Mouse (Mus musculus) midbrain, embryonic 15.5 days (tissue): ENCODE data around the gene Arpc5. TPM values are rescaled to one million over a fixed set of nuclear protein-coding genes. Genes with fewer than 3 reads are reported as not detected.

Source experiments
- ATAC-seq: fragments of 200-750 bp; cut with Nextera tagmentation; replicated peaks from 2 replicates; pipeline ENCODE4 v1.8.0; 2017; ENCODE audit warnings: moderate TSS enrichment
- H3K27ac ChIP-seq: fragments of 300-500 bp; sonication (generic); 2 replicates; pipeline ENCODE4 v1.5.1; 2015; ENCODE audit warnings: mild to moderate bottlenecking, inconsistent platforms
- H3K27me3 ChIP-seq: fragments of 300-500 bp; sonication (generic); replicated peaks from 2 replicates; pipeline ENCODE4 v1.6.1; 2015; ENCODE audit warnings: inconsistent platforms
- H3K36me3 ChIP-seq: fragments of 300-500 bp; sonication (generic); replicated peaks from 2 replicates; pipeline ENCODE4 v1.6.1; 2015; ENCODE audit warnings: inconsistent platforms
- H3K4me1 ChIP-seq: fragments of 300-500 bp; sonication (generic); 2 replicates; pipeline ENCODE4 v1.6.1; 2015; ENCODE audit warnings: inconsistent platforms
- H3K4me2 ChIP-seq: fragments of 300-500 bp; sonication (generic); 2 replicates; pipeline ENCODE4 v1.6.1; 2015; ENCODE audit warnings: inconsistent platforms, mild to moderate bottlenecking, moderate library complexity
- H3K4me3 ChIP-seq: fragments of 300-500 bp; sonication (generic); 2 replicates; pipeline ENCODE4 v1.5.1; 2015; ENCODE audit warnings: mild to moderate bottlenecking, inconsistent platforms
- H3K9ac ChIP-seq: fragments of 300-500 bp; sonication (generic); 2 replicates; pipeline ENCODE4 v1.6.1; 2015; ENCODE audit warnings: mild to moderate bottlenecking, inconsistent platforms
- H3K9me3 ChIP-seq: fragments of 300-500 bp; sonication (generic); 2 replicates; pipeline ENCODE4 v1.6.1; 2016; ENCODE audit warnings: inconsistent platforms
- WGBS: fragments of 180-500 bp; shearing (Covaris S2); methylation state at CpG from one replicate; pipeline ENCODE4 v1.1.7; 2015; ENCODE audit warnings: mixed read lengths; 5-methylcytosine and 5-hydroxymethylcytosine counted together
- polyA plus RNA-seq: library from polyadenylated mRNA; unstranded; fragments of >200 nt; fragmentation: Nextera tagmentation; extraction: Ambion mirVana; gene quantifications from 2 replicates; pipeline ENCODE4 v1.2.1, GENCODE M21; 2015

Gene Arpc5
- polyA plus RNA-seq: 333 and 344 TPM in 2 replicates

GRCm38 (mm10) chr1:152766032-152766772, at the start of gene Arpc5, which contains the start of gene Rgl1:
Gene Arpc5 (plus strand): TSS chr1:152766542.
Gene Rgl1 (minus strand): TSS chr1:152766351.
- H3K4me2 ChIP-seq: peak within 1 kb of the TSS; percentile 90
- no peaks in the 10 kb centered on the region for H3K27me3 ChIP-seq
- no peaks in the 10 kb centered on the region for H3K9me3 ChIP-seq
- peak within 1 kb of the TSS; percentile 80 for H3K4me3 ChIP-seq
- ATAC-seq: peak; percentile 97
- under 1% methylated on average over 86 of the region's 86 CpGs for WGBS
- peak within 1 kb of the TSS; percentile 85 for H3K9ac ChIP-seq
- peaks cover 11% of the 10 kb centered on the region for H3K36me3 ChIP-seq
- H3K4me1 ChIP-seq: peaks cover 17% of the 10 kb centered on the region
- H3K27ac ChIP-seq: peak within 1 kb of the TSS; percentile 85

GRCm38 (mm10) chr1:152717329-152717728, 49.0 kb upstream of the Arpc5 start:
- Histone ChIP-seq H3K36me3 (no peaks in the 10 kb centered on the region), H3K9me3 (no peaks in the 10 kb centered on the region), H3K4me3 (no peak overlapping the region), H3K4me2 (no peak overlapping the region), H3K27ac (no peak overlapping the region), H3K9ac (no peak overlapping the region), H3K27me3 (no peaks in the 10 kb centered on the region), H3K4me1 (no peaks in the 10 kb centered on the region)
- WGBS: 89% methylated on average over 1 of the region's 1 CpGs
- no peak for ATAC-seq

DNA sequence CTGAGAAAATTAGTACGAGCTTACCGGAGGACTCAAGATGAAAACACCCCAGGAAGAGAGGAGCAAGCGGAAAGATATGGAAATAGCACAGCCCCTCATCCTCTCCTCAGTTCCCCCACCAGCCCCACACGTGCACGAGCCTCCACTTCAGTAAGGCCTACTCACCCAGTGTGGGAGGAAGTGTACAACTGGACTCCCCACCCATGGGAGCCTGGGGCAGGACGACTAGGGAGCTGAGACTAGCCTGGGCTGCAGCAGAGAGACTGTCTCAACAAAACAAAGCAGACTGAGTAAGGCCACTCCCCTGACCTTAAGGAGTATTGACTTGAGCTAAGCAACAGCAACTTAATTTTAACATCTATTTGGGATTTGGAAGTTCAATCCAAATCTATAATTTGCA, 48.1 kb upstream of the Arpc5 start:
- ATAC-seq: no peak

DNA sequence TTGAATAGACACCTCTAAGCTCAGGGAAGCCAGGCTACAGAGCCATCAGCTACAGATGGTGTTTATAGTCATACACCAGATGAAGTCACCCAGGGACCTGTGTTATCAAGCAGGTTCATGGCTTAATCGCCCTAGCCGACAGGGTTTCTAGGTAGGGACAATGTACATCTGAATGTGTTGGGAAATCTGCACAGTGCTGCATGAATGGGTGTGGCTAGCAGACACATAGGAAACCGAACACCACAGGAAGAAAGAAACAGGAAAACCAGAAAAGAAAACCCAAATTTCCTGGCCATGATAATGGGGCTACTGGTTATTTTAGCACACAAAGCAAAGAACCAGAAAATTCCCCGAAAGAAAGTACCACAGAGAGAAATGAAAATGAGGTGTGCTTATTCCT, 45.4 kb upstream of the Arpc5 start:
- ATAC-seq: no peak
- WGBS: 81% methylated on average over 4 of the region's 4 CpGs
- H3K9me3 ChIP-seq: no peaks in the 10 kb centered on the region
- H3K4me3 ChIP-seq: no peak overlapping the region
- H3K27me3 ChIP-seq: no peaks in the 10 kb centered on the region
- H3K36me3 ChIP-seq: no peaks in the 10 kb centered on the region
- H3K27ac ChIP-seq: no peak overlapping the region
- H3K4me1 ChIP-seq: no peaks in the 10 kb centered on the region
- H3K4me2 ChIP-seq: no peak overlapping the region
- no peak overlapping the region for H3K9ac ChIP-seq

More for the DNA sequence above, 48.1 kb upstream of the Arpc5 start:
- H3K4me1 ChIP-seq: no peaks in the 10 kb centered on the region
- H3K4me3 ChIP-seq: no peak overlapping the region
- no peak overlapping the region for H3K9ac ChIP-seq
- 66% methylated on average over 6 of the region's 6 CpGs for WGBS
- H3K4me2 ChIP-seq: no peak overlapping the region
- H3K9me3 ChIP-seq: no peaks in the 10 kb centered on the region
- no peaks in the 10 kb centered on the region for H3K36me3 ChIP-seq
- H3K27ac ChIP-seq: no peak overlapping the region
- H3K27me3 ChIP-seq: no peaks in the 10 kb centered on the region

GRCm38 (mm10) chr1:152721535-152722198, 44.7 kb upstream of the Arpc5 start:
- 81% methylated on average over 11 of the region's 11 CpGs for WGBS
- no peak overlapping the region for H3K9ac ChIP-seq
- no peak overlapping the region for H3K27ac ChIP-seq
- H3K36me3 ChIP-seq: no peaks in the 10 kb centered on the region
- H3K4me3 ChIP-seq: no peak overlapping the region
- no peaks in the 10 kb centered on the region for H3K4me1 ChIP-seq
- no peaks in the 10 kb centered on the region for H3K27me3 ChIP-seq
- no peaks in the 10 kb centered on the region for H3K9me3 ChIP-seq
- no peak for ATAC-seq
- H3K4me2 ChIP-seq: no peak overlapping the region

GRCm38 (mm10) chr1:152724286-152724685, 42.1 kb upstream of the Arpc5 start:
- no peak for ATAC-seq
- Histone ChIP-seq H3K4me2 (no peak overlapping the region), H3K27me3 (no peaks in the 10 kb centered on the region)

DNA sequence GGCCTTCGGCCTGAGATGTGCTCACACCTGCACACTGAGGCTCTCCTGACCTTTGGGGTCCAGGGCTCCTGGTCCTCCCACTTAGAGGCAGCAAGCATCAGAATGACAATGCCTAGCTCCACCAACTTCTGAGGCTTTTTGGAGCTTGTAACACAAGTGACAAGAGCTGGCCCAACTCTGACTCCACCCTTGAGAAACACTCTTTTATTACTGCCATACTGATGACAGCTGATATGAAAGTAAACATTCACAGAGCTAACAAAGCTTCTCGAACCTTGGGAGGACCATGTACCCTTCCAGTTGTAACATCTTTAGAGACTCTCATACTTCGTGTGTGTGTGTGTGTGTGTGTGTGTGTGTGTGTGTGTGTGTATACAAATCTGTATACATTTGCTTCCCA, 40.2 kb upstream of the Arpc5 start:
- WGBS: 79% methylated on average over 3 of the region's 3 CpGs
- no peaks in the 10 kb centered on the region for H3K9me3 ChIP-seq
- H3K27me3 ChIP-seq: no peaks in the 10 kb centered on the region
- no peak overlapping the region for H3K4me3 ChIP-seq
- H3K4me2 ChIP-seq: no peak overlapping the region
- no peak overlapping the region for H3K27ac ChIP-seq
- no peaks in the 10 kb centered on the region for H3K4me1 ChIP-seq
- ATAC-seq: no peak
- no peak overlapping the region for H3K9ac ChIP-seq
- no peaks in the 10 kb centered on the region for H3K36me3 ChIP-seq

More at GRCm38 (mm10) chr1:152724286-152724685, 42.1 kb upstream of the Arpc5 start:
- Histone ChIP-seq H3K27ac (no peak overlapping the region), H3K9me3 (no peaks in the 10 kb centered on the region), H3K4me1 (no peaks in the 10 kb centered on the region), H3K36me3 (no peaks in the 10 kb centered on the region), H3K4me3 (no peak overlapping the region), H3K9ac (no peak overlapping the region)

GRCm38 (mm10) chr1:152727604-152728236, 38.6 kb upstream of the Arpc5 start:
- Histone ChIP-seq H3K9me3 (no peaks in the 10 kb centered on the region), H3K4me1 (no peaks in the 10 kb centered on the region), H3K4me3 (no peak overlapping the region), H3K27ac (no peak overlapping the region), H3K4me2 (no peak overlapping the region), H3K27me3 (no peaks in the 10 kb centered on the region), H3K9ac (no peak overlapping the region), H3K36me3 (no peaks in the 10 kb centered on the region)
- whole genome bisulfite sequencing: 73% methylated on average over 4 of the region's 5 CpGs
- no peak for ATAC-seq

DNA sequence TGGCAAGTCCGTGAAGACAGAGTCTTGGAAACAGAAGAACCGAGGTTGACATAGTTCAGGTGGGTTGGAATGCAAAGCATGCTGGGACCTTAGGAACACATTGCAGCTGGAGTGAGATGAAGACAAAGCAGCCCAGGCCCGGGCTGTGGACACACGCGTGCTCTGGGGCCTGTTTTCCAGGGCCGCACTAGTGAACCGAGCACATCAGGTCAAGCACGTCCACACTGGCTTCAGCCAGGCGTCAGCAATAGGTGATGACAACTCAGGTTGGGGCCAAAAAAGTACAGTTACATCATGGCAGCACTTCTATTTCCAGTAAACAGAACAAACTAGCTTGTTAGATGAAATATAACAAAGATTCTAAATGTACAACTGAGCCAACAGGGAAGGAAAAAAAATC, 27.5 kb upstream of the Arpc5 start:
- H3K4me3 ChIP-seq: no peak overlapping the region
- no peaks in the 10 kb centered on the region for H3K36me3 ChIP-seq
- no peaks in the 10 kb centered on the region for H3K9me3 ChIP-seq
- H3K27ac ChIP-seq: no peak overlapping the region
- no peaks in the 10 kb centered on the region for H3K27me3 ChIP-seq
- no peak overlapping the region for H3K9ac ChIP-seq
- H3K4me1 ChIP-seq: no peaks in the 10 kb centered on the region
- ATAC-seq: no peak
- 96% methylated on average over 9 of the region's 9 CpGs for WGBS
- no peak overlapping the region for H3K4me2 ChIP-seq

- WGBS: 83% methylated on average over 11 of the region's 11 CpGs
- H3K27me3 ChIP-seq: no peaks in the 10 kb centered on the region
- H3K4me3 ChIP-seq: no peak overlapping the region
- H3K4me1 ChIP-seq: no peaks in the 10 kb centered on the region
- no peaks in the 10 kb centered on the region for H3K9me3 ChIP-seq
- H3K9ac ChIP-seq: no peak overlapping the region
- no peak for ATAC-seq
- H3K27ac ChIP-seq: no peak overlapping the region
- no peak overlapping the region for H3K4me2 ChIP-seq
- no peaks in the 10 kb centered on the region for H3K36me3 ChIP-seq
Observed at GRCm38 (mm10) chr1:152739374-152739773, 27.0 kb upstream of the Arpc5 start.

- Histone ChIP-seq H3K36me3 (no peaks in the 10 kb centered on the region), H3K4me3 (no peak overlapping the region), H3K27me3 (no peaks in the 10 kb centered on the region), H3K4me1 (no peaks in the 10 kb centered on the region), H3K9me3 (no peaks in the 10 kb centered on the region), H3K4me2 (no peak overlapping the region), H3K9ac (no peak overlapping the region), H3K27ac (no peak overlapping the region)
- 74% methylated on average over 15 of the region's 15 CpGs for WGBS
- no peak for ATAC-seq
Observed at GRCm38 (mm10) chr1:152743095-152743826, 23.1 kb upstream of the Arpc5 start.

DNA sequence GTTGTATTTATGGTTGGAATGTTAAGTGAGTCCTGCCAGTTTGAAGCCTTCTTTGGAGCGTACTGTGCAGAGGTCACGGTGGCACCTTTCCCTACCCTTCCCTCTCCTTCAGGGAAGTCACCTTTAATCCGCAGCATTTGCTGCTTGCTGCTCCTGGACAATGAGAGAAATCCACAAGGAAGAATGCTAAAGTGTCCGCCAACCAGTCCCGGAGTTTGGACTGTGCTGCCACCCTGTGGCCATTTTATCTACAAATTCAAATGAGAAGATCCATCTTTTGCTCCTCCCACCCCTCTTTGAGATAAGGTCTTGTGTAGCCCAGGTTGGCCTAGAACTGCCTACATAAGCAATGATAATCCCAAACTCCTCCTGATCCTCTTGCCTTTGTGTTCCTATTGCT, 19.9 kb upstream of the Arpc5 start:
- Histone ChIP-seq H3K27ac (no peak overlapping the region), H3K4me2 (no peak overlapping the region), H3K27me3 (no peaks in the 10 kb centered on the region), H3K4me1 (peaks cover 6% of the 10 kb centered on the region), H3K9ac (no peak overlapping the region), H3K4me3 (no peak overlapping the region), H3K36me3 (no peaks in the 10 kb centered on the region), H3K9me3 (no peaks in the 10 kb centered on the region)
- WGBS: 2% methylated on average over 5 of the region's 5 CpGs
- ATAC-seq: peak; percentile 81
